Mouse (Mus musculus) forebrain, embryonic 13.5 days (tissue): ENCODE measurements around the gene Gapt. TPM values are rescaled to one million over a fixed set of nuclear protein-coding genes. Genes with fewer than 3 reads are reported as not detected.
"Not testable (repeated sequence)": the region's sequence is repeated elsewhere in the genome, so short reads cannot be mapped to it uniquely, and the experiment has no call there.

Source experiments
- ATAC-seq: fragments of 200-750 bp; cut with Nextera tagmentation; 2 replicates; pipeline ENCODE4 v1.8.0; 2017
- H3K27ac ChIP-seq: fragments of 300-500 bp; sonication (generic); 2 replicates; pipeline ENCODE4 v1.5.1; 2015; ENCODE audit warnings: inconsistent platforms, mild to moderate bottlenecking, moderate library complexity
- H3K27me3 ChIP-seq: fragments of 300-500 bp; sonication (generic); 2 replicates; pipeline ENCODE4 v1.6.1; 2015; ENCODE audit warnings: mild to moderate bottlenecking, inconsistent platforms
- H3K36me3 ChIP-seq: fragments of 300-500 bp; sonication (generic); 2 replicates; pipeline ENCODE4 v1.6.1; 2015; ENCODE audit warnings: mild to moderate bottlenecking, inconsistent platforms; ENCODE audit not compliant: poor library complexity, severe bottlenecking
- H3K4me1 ChIP-seq: fragments of 300-500 bp; sonication (generic); 2 replicates; pipeline ENCODE4 v1.6.1; 2015; ENCODE audit warnings: inconsistent platforms
- H3K4me2 ChIP-seq: fragments of 300-500 bp; sonication (generic); 2 replicates; pipeline ENCODE4 v1.6.1; 2015; ENCODE audit warnings: inconsistent platforms, mild to moderate bottlenecking, moderate library complexity
- H3K4me3 ChIP-seq: fragments of 300-500 bp; sonication (generic); 2 replicates; pipeline ENCODE4 v1.5.1; 2015; ENCODE audit warnings: mild to moderate bottlenecking, inconsistent platforms
- H3K9ac ChIP-seq: fragments of 300-500 bp; sonication (generic); 2 replicates; pipeline ENCODE4 v1.6.1; 2015; ENCODE audit warnings: mild to moderate bottlenecking, inconsistent platforms
- H3K9me3 ChIP-seq: fragments of 300-500 bp; sonication (generic); replicated peaks from 2 replicates; pipeline ENCODE4 v1.6.1; 2016; ENCODE audit warnings: inconsistent platforms
- WGBS: fragments of 180-500 bp; shearing (Covaris S2); methylation state at CpG from one replicate; pipeline ENCODE4 v1.1.7; 2015; 5-methylcytosine and 5-hydroxymethylcytosine counted together
- polyA plus RNA-seq: library from polyadenylated mRNA; unstranded; fragments of >200 nt; fragmentation: Nextera tagmentation; extraction: Ambion mirVana; gene quantifications from 2 replicates; pipeline ENCODE4 v1.2.1, GENCODE M21; 2015

Gapt gene
- polyA plus RNA-seq, 1 experiment from 2014 or later: not detected

GRCm38 (mm10) chr13:110392631-110393030 is 35.6 kb upstream of the Gapt start:
- Histone ChIP-seq H3K9ac (no peak overlapping the region), H3K27me3 (no peaks in the 10 kb centered on the region)
- 35% methylated on average over 3 of the region's 3 CpGs for WGBS

GRCm38 (mm10) chr13:110392210-110392609 is 35.2 kb upstream of the Gapt start:
- no peak overlapping the region for H3K4me3 ChIP-seq
- ATAC-seq: no peak
- H3K9ac ChIP-seq: no peak overlapping the region
- 0 out of 2 replicates have a peak, but pooled peaks cover 4% of the 10 kb centered on the region for H3K9me3 ChIP-seq
- 25% methylated on average over 8 of the region's 8 CpGs for WGBS
- H3K27ac ChIP-seq: no peak overlapping the region
- 0 out of 2 replicates have a peak, but pooled peaks cover 4% of the 10 kb centered on the region for H3K4me1 ChIP-seq
- H3K4me2 ChIP-seq: no peak overlapping the region
- no peaks in the 10 kb centered on the region for H3K27me3 ChIP-seq
- no peaks in the 10 kb centered on the region for H3K36me3 ChIP-seq

More at GRCm38 (mm10) chr13:110392631-110393030, 35.6 kb upstream of the Gapt start:
- no peak for ATAC-seq
- Histone ChIP-seq H3K4me2 (no peak overlapping the region), H3K4me1 (peaks cover 5% of the 10 kb centered on the region; the same call in 1 of the 2 replicates), H3K27ac (no peak overlapping the region), H3K9me3 (0 out of 2 replicates have a peak, but pooled peaks cover 4% of the 10 kb centered on the region), H3K4me3 (no peak overlapping the region), H3K36me3 (peaks cover under 1% of the 10 kb centered on the region)

GRCm38 (mm10) chr13:110384514-110384913 is 27.5 kb upstream of the Gapt start:
- H3K9me3 ChIP-seq: no peaks in the 10 kb centered on the region
- ATAC-seq: no peak
- H3K9ac ChIP-seq: no peak overlapping the region
- no peak overlapping the region for H3K4me2 ChIP-seq
- H3K4me1 ChIP-seq: no peaks in the 10 kb centered on the region
- 79% methylated on average over 6 of the region's 6 CpGs for WGBS
- no peak overlapping the region for H3K4me3 ChIP-seq
- no peaks in the 10 kb centered on the region for H3K27me3 ChIP-seq
- H3K36me3 ChIP-seq: no peaks in the 10 kb centered on the region
- H3K27ac ChIP-seq: no peak overlapping the region

- H3K4me3 ChIP-seq: no peak overlapping the region
These were observed 25.5 kb upstream of the Gapt start for GRCm38 (mm10) chr13:110382447-110382901.

GRCm38 (mm10) chr13:110369673-110370072 is 12.7 kb upstream of the Gapt start:
- no peaks in the 10 kb centered on the region for H3K4me1 ChIP-seq
- no peak overlapping the region for H3K27ac ChIP-seq
- no peak; the same call in 1 of the 2 replicates for ATAC-seq
- H3K4me2 ChIP-seq: no peak overlapping the region
- no peaks in the 10 kb centered on the region for H3K36me3 ChIP-seq
- WGBS: 83% methylated on average over 1 of the region's 1 CpGs
- H3K9ac ChIP-seq: no peak overlapping the region
- no peaks in the 10 kb centered on the region for H3K9me3 ChIP-seq
- H3K27me3 ChIP-seq: no peaks in the 10 kb centered on the region
- no peak overlapping the region for H3K4me3 ChIP-seq

More at GRCm38 (mm10) chr13:110382447-110382901, 25.5 kb upstream of the Gapt start:
- Histone ChIP-seq H3K4me2 (no peak overlapping the region), H3K36me3 (no peaks in the 10 kb centered on the region), H3K27me3 (no peaks in the 10 kb centered on the region), H3K9ac (no peak overlapping the region), H3K4me1 (no peaks in the 10 kb centered on the region), H3K27ac (no peak overlapping the region), H3K9me3 (no peaks in the 10 kb centered on the region)
- WGBS: 19% methylated on average over 5 of the region's 5 CpGs
- ATAC-seq: peak; percentile 72

GRCm38 (mm10) chr13:110368556-110369040 is 11.6 kb upstream of the Gapt start:
- H3K27ac ChIP-seq, H3K9ac ChIP-seq, H3K27me3 ChIP-seq, H3K4me2 ChIP-seq, H3K36me3 ChIP-seq, H3K4me3 ChIP-seq, H3K9me3 ChIP-seq, H3K4me1 ChIP-seq: not testable (repeated sequence)
- 53% methylated on average over 6 of the region's 6 CpGs for WGBS
- ATAC-seq: peak; percentile 81

- H3K27me3 ChIP-seq: no peaks in the 10 kb centered on the region
- ATAC-seq: peak; percentile 58
- no peaks in the 10 kb centered on the region for H3K9me3 ChIP-seq
- H3K9ac ChIP-seq: no peak overlapping the region
- H3K4me1 ChIP-seq: no peaks in the 10 kb centered on the region
- no peak overlapping the region for H3K4me2 ChIP-seq
- WGBS: 95% methylated on average over 3 of the region's 3 CpGs
- no peaks in the 10 kb centered on the region for H3K36me3 ChIP-seq
- no peak overlapping the region for H3K27ac ChIP-seq
- no peak overlapping the region for H3K4me3 ChIP-seq
These were observed 11.1 kb upstream of the Gapt start for GRCm38 (mm10) chr13:110367961-110368555.

GRCm38 (mm10) chr13:110366477-110366876 is 9.5 kb upstream of the Gapt start:
- Histone ChIP-seq H3K27me3 (no peaks in the 10 kb centered on the region), H3K9ac (no peak overlapping the region), H3K9me3 (no peaks in the 10 kb centered on the region), H3K27ac (no peak overlapping the region), H3K4me2 (no peak overlapping the region), H3K4me3 (no peak overlapping the region), H3K4me1 (no peaks in the 10 kb centered on the region), H3K36me3 (no peaks in the 10 kb centered on the region)
- no peak for ATAC-seq
- 89% methylated on average over 3 of the region's 3 CpGs for WGBS

GRCm38 (mm10) chr13:110363722-110364121 is 6.7 kb upstream of the Gapt start:
- H3K4me2 ChIP-seq: no peak overlapping the region
- H3K9ac ChIP-seq: no peak overlapping the region
- no peak for ATAC-seq
- 85% methylated on average over 6 of the region's 6 CpGs for WGBS
- no peak overlapping the region for H3K4me3 ChIP-seq
- no peak overlapping the region for H3K27ac ChIP-seq
- no peaks in the 10 kb centered on the region for H3K4me1 ChIP-seq
- no peaks in the 10 kb centered on the region for H3K27me3 ChIP-seq
- H3K9me3 ChIP-seq: no peaks in the 10 kb centered on the region
- H3K36me3 ChIP-seq: no peaks in the 10 kb centered on the region

GRCm38 (mm10) chr13:110351051-110351450 is 5.9 kb downstream of the Gapt start:
- Histone ChIP-seq H3K9ac (no peak overlapping the region), H3K4me1 (no peaks in the 10 kb centered on the region), H3K36me3 (no peaks in the 10 kb centered on the region), H3K4me2 (no peak overlapping the region), H3K4me3 (no peak overlapping the region), H3K27ac (no peak overlapping the region), H3K9me3 (no peaks in the 10 kb centered on the region), H3K27me3 (no peaks in the 10 kb centered on the region)
- no peak for ATAC-seq
- 92% methylated on average over 6 of the region's 6 CpGs for WGBS

GRCm38 (mm10) chr13:110346707-110347106 is 10.3 kb downstream of the Gapt start:
- Histone ChIP-seq H3K9me3 (no peaks in the 10 kb centered on the region), H3K4me3 (no peak overlapping the region), H3K27ac (0 out of 2 replicates have a peak overlapping the region, but pooled peaks have one; percentile 1), H3K4me1 (0 out of 2 replicates have a peak, but pooled peaks cover 5% of the 10 kb centered on the region), H3K27me3 (no peaks in the 10 kb centered on the region), H3K4me2 (no peak overlapping the region), H3K9ac (no peak overlapping the region), H3K36me3 (no peaks in the 10 kb centered on the region)
- 24% methylated on average over 7 of the region's 7 CpGs for WGBS
- ATAC-seq: no peak

- WGBS: 22% methylated on average over 6 of the region's 6 CpGs
These were observed 14.4 kb downstream of the Gapt start for GRCm38 (mm10) chr13:110342602-110343001.

More at GRCm38 (mm10) chr13:110342602-110343001, 14.4 kb downstream of the Gapt start:
- Histone ChIP-seq H3K9ac (no peak overlapping the region), H3K4me2 (no peak overlapping the region), H3K4me1 (0 out of 2 replicates have a peak, but pooled peaks cover 5% of the 10 kb centered on the region), H3K27ac (no peak overlapping the region), H3K36me3 (no peaks in the 10 kb centered on the region), H3K9me3 (no peaks in the 10 kb centered on the region), H3K27me3 (no peaks in the 10 kb centered on the region), H3K4me3 (no peak overlapping the region)
- peak; percentile 59; the same call in 1 of the 2 replicates for ATAC-seq
